Mouse (Mus musculus) fat pad, adult 2 months (tissue): Measurements from ENCODE around the gene Sema4a.

Experiments
- DNase-seq: peaks from one replicate; pipeline ENCODE4 v3.0.0-alpha.2; 2011; ENCODE audit warnings: low read depth, low spot score; ENCODE audit errors: extremely low read depth

Sema4a gene

DNA sequence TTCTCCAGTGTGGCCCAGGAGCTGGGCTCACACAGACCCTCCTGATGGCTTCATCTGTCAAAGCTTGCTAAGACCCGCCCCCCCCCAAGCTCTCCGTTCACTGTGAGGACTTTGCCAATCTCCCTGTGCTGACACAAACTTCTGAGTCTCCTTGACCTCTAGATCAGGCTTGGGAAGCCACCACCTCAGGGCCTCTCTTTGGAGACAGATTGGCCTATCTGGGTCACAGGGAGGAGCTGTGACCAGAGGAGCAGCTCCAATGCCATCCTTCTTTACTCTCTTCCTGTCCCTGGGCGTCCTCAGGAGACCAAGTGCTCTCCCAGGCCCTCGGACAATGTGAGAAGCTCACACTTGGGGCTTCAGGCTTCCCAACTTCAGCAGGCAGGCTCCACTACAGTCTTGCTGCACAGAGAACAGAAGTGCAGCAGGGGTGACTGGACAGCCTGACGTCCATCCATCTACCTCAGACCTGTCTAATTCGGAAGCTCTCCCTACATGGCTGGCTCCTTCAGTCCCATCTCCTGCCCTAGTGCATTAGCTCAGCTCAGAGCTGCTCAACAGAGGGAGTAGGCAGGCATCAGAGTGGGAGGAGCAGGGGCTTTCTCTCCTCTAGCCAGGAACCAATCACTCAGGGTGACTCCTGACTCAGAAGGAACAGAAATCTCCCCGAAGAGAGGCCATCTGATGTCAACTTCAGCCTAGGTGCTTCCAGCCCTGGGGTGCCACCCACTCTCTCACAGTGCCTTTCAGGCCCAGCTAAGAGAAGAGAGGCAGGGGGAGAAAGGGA is 4.0 kb downstream of the Sema4a start:
- no peak for DNase-seq

DNA sequence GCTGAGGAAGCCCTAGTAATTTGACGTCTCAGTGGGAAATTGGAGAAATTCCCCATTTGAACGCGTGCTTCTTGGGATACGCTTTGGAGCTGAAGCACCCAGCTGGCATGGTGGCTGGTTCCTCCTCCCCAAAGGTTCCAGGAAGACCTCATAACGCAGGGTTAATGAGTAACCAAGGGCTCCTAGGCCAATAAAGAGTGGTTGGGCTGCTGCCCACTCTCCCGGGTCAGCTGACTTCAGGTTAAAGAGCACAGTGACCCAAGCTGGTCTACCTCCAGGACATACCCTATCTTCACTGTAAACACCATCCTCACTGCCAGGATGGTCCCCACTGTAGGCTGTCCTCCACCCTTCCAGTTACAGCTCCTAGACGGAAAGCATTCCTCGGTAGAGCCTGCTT is 4.7 kb downstream of the Sema4a start:
- no peak for DNase-seq

DNA sequence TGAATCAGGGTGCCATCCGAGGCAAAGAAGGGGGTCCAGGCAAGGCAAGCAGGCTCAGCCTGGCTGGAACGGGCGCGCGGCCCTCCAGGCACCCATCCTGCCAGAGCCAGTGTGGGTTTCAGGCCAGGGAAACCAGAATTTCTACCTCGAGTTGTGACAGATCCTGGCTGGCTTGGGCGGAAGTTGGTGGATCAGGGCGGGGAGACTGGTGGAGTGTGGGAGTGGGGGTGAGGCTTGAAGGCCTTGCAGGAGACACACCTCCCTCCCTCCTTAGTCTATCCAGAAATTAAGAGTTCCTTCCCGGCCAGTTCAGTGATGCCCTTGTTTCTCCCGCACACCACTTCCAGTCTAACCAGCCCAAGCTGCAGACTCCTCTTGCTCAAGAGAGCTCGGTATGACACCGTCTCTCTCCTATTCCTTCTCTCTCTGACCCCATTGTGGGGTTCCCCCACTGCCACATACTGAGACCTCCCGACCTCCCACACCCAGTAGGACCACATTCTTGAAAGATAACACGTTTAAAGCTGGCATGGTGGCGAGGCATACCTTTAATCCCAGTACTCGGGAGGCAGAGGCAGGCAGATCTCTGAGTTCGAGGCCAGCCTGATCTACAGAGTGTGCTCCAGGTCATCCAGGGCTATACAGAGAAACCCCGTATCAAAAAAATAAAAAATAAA is 5.3 kb downstream of the Sema4a start:
- DNase-seq = peak; percentile 81

DNA sequence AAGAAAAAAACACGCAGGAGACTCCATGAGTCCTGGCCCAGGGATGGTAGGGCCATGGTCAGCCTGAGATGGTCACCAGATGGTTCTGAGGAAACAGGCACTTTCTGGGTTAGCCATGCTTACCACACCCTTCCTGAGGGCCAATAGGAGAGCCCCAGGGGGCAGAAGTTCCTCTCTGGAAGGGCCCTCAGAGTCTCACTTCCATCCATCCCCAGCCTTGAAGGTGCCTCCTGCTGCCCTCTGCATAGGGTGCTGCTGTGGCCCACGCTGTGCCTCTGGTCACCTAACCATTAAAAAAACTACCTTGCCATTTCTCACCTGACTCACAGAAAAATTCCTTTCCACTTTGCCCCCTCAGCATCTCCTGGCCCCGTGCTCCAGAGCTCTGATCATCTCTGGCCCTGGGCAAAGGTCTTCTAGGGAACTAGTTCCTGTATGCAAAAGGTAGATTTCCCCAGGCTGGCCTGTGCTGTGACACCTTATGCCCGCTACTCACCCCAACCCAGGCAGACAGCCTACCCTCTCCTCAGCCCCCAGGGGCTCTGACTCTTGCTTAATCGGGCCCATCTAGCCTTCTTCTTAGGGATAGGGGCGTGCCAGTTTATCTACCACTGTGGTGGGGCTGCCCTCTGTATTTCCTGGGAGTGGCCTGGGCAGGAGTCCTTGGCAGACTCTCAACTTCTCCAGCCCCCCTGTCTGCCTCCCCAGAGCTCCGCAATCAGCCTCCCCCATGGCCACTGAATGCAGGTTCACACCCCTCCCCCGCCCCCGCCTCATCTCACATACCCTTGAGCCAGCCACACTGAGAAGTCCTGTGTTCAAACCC is 6.0 kb downstream of the Sema4a start:
- DNase-seq = no peak

DNA sequence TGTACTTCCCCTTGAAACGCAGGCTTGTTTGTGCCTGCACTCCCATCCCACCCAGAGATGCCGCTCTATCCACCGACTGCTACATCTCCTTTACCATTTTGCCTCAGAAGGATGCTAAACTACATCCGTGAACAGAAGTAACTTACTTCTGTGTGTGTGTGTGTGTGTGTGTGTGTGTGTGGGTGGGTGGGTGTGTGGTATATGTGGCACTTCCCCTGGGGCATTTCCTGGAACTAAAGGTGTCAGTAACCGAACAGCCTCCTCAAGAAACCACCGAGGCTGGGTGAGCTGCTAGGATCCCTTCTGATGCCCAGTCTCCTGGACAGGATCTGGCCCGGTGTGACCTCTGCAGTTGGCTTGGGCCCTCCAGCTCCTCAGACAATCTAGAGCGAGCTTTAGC is 7.0 kb downstream of the Sema4a start:
- DNase-seq = no peak

DNA sequence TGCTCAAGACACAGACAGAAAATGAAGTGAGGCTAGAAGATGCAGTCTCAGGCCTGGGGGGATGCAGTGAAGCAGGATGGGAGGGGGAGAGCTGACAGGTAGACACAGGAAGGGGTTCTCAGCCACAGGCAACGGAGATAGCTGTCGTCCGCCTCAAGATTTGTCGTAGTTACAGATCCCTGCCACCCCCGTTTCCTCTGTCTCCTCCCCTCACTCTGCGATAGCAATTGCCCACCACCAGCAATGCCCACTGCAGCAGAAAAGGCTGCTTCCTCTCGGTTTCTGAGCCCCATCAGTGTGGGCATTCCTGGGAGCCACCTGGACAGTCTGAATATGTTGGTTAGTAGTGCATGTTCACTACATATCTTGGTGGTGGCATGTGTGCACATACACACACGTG is 7.6 kb downstream of the Sema4a start:
- DNase-seq = no peak

DNA sequence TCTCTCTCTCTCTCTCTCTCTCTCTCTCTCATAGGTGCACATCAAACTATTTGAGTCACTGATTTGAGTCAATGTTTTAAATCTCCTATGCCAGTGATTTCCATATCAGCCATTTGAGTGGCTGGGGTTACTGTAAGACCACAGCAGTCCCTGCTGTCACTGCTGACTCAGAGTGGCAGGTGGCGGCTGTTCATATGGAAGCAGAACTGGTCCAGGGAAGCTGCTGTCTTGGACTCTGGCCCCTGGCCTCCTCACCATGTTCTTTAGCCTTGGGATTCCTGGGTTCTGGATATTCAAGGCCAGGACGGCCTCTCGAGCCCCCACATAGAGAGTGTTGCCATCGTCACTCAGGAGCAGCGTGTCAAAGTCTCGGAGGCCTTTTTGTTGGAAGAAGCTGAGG is 8.3 kb downstream of the Sema4a start:
- no peak for DNase-seq

DNA sequence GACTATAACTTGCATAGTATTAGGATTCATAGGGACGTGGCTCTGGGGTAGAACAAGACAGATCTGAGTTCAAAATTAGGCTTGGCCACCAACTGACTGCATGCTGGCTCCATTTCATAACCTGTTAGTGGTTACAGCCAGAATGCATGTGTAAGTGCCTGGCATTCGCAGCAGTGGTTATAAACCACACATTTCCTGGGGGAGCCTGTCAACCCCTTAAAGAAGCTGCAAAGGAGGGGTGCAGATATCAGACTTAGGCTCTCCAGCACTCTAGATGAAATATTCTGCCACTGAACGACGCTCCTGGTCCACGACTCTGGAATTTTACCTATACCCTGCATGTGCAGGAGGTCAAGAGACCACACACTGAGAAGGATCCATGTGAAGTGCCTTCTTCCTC is 8.7 kb downstream of the Sema4a start:
- no peak for DNase-seq

DNA sequence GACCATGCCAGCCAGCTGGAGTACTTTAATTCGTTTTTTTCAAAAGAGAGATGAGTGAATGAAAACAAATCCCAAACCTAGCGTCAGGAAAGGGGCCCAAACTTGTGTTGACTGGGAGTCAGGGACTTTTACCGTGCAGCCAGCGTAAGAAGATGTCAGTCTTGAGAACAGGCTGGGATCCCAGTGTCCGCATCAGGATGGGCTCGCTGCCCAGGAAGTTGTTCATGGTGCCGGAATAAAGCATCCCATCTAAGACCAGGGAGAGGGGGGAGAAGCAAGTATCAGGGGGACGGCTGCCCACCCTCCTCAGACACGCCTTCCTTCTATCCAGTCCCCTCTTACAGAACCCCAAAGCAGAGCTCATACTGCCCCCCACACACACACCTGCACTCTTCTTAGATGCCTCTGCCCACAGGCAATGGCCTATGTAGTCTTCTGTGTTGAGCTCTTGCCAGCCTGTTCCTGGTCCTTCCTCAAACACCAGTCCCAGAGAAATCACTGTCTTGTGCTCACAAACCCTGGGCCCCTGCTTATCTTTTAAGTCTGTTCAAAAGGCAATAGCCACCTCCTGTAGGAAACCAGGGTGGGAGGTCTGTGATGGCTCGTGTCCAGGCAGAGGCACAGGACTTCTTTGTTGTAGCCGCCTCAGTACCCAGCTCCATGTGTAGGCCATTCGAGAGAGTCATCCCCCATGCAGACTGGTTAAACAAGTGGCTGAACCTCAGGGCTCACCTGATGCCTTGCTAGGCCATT is 10.4 kb downstream of the Sema4a start:
- DNase-seq = no peak

DNA sequence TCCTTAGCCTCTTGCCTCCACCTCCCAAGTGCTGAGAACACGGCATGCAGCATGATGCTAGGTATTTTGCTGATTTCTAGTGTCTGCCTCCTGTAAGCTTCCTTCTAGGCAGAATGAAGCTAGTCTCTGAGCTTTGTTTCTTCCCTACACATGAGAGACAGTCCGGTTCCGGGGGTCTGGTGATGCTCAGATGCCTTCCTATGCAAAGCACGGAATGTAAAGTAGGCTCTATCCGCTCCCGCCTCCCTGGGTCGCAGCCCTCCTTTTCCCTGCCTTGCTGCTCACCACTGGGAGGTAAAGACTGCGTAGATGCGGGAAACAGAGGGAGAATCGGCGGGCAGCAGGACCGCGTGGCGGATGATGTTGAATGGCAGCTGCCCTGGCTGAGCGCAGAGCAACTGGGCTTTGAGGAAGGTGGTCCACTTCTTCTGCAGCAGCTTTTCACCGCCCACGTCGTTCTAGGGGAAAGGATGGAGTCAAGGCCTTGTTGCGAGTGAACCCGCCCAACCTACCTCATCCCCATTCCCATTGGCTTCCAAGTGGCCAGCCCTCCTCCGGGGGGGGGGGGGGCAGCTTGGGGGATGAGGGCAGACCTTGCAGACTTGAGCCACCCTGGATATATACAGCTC is 11.5 kb downstream of the Sema4a start:
- no peak for DNase-seq

DNA sequence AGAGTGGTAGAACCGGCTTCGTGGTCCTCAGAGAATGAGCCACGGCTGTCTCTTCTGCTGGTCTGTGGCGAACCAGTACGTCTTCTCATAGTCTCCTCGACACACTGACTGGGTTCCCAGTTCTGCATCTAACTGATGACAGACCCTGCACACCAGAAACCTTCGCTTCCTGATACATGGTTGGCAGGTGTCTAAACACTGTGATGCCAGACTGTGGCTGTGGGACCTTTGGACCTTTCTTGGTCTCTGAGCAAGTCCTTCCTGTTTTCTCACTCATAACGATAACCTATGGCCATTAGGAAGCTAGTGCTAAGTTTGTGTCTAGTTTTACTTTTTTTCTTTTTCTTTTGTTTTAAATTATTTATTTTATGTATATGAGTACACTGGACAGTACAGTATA is 12.5 kb downstream of the Sema4a start:
- DNase-seq = no peak

DNA sequence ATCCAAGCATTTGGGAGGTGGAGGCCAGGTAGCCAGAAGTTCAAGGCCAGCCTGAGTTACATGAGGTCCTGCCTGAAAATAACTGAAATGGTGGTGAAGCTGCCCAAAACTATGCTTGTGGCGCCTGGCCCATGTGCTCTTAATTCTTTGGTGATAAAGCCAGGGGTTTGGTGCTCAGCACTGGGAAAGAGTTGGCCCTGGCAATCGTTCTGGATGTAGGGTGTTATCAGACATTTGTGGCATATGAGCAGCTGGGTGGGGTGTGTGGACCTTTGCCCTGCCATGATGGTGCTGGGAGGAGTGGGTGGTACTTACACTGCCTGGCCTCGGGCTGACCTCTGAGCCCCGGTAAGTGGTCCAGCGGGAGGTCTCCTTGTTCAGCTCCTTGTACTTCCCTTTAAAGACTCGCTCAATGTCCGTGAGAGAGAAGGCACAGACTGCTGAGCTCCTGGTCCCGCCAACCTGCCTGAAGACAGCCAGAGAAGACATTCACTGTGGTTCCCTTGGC is 13.3 kb downstream of the Sema4a start:
- no peak for DNase-seq

DNA sequence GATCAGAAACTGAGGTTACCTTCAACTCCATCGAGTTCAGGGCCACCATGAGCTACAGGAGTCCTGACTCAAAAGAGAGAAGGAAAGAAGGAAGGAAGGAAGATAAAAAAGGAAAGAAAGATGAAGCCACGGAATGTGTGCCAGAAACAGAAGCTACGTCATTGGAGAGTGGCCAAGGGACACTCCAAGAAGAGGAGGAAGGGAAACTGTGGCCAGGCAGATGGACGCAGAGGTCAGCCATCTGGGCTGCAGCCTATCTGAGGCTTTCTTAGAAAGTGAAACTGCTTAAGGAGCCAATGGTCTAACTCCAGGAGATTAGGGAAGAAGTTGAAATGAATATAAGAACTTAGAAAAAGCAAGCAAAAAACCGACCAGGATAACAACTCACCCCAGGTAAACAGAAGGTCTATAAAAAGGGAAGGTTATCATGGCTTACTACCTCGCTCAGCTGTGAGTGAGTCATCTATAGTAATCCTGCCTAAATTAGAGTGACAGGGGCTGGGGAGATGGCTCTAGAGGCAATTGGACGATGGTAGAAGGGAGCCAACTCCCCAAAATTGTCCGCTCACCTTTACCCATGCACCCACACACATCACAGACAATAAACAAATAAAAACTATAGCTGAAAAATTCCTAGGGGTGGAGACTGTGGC is 14.4 kb downstream of the Sema4a start:
- no peak for DNase-seq

DNA sequence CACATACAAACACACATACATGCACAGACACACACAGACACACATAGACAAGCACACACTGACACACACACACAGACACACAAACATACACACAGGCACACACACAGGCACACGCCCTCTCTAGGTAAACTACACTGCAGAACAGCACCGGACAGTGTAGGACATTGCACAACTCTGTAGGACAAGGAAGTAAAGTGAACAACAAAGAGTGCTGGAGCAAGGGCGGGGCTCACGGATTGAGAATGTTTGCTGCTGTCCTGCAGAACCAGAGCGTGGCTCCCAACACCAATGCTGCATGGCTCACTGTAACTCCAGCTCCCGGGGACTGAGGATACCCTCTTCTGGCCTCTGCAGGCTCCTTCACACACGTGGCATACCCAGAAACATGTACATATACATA is 18.1 kb downstream of the Sema4a start:
- DNase-seq = no peak

DNA sequence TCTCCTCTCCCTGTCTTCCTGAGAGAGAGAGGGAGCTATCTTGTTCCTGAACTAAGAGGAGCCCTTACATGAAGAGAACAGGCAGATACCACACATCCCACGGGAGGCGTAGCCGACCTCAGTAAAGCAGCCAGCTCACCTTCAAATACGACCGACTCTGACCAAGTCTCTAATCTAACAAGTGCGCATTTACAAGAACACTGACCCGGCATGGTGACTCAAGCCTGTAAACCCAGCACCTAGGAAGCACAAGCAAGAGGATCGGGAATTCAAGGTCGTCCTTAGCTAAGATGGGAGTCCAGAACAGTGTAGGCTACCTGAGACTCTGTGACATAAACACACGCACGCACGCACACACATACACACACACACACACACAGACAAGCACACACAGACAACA is 18.5 kb downstream of the Sema4a start:
- DNase-seq = no peak

DNA sequence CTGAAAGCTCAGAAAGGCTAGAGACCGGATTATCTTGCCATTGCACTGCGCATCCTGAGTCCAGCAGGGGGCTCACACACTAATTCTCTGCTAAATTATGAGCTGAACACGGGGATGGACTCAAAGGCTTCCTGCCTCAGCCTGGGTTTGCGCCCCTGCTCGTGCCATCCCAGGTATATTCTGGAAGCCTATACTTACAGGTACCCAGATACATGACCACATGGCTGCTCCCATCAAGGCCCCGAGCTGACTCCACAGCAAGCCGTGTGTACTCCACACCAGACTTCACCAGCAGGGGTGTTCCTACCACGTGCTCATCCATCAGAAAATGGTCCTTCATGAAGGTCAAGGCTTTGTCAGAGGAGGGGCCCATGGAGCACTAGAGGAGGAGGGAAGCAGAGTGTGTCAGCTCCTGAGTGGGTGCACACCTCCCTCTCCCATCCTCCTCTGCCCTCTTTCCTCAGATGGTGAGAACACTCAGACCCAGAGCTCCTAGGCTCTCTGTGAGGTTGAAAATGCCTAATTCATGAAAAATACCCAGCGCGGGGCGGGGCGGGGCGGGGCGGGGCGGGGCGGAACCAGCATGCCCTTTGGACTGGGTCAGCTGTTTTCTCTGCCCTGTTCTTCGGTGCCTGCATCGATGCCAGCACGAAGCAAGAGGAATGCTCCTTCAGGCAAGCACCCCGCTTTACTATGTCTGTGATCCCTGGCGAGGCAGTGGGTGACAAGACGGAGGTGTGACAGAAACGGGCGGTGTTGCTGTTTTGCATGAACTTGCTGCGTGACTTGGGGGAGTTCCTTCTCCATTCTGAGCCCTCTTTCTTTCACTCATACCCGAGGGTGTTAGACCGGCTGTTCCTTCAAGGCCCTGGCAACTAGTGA is 20.2 kb downstream of the Sema4a start:
- DNase-seq = no peak

DNA sequence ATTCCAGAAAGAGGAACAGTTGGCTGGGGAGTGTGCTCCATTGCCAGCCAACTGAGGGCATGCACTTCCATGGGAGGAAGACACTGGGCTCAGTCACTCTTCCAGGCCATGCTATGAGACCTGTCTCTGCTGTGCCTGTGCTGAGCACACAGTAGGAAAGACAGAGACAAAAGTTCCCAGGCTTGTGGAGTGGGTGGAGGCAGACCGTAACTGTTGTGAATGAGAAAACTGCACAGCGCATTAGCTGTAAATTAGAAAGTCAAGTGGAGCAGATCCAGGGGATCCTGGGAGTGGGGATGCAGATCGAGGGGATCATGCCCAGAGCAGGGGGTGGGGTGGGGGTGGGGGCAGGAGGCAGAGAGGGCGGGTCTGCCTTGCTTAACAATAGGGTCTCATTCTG is 21.4 kb downstream of the Sema4a start:
- DNase-seq = no peak

DNA sequence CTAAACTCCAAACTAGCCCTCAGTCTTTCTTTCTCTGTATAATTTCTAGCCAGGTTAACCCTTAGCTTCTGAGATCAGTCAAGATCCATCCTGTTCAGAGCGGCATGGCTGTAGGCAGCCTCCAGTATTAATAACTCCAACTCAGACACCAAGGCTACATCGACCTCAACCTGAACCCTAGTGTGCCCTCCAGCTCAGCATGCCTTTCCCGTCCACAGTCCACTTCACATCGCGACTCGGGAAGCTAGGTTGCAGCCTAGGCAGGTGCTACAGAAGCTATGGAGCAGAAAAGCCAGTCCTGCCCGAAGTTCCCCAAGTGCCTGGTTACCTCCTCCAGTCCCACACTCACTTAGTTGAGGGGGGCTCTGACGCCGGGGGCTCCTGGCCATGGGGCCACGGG is 23.5 kb downstream of the Sema4a start:
- DNase-seq = no peak
